Mouse (Mus musculus) myocyte (in vitro differentiated cells): ENCODE measurements around the gene Abhd14b.

Source experiments
- POLR2A ChIP-seq: IDR thresholded peaks from one replicate; pipeline ENCODE4 v1.6.1; 2011; ENCODE audit warnings: low read depth, mild to moderate bottlenecking, control low read depth, moderate library complexity; ENCODE audit not compliant: insufficient read length
- POLR2AphosphoS2 ChIP-seq: IDR thresholded peaks from one replicate; pipeline ENCODE4 v1.6.1; 2011; ENCODE audit warnings: low read depth, control low read depth; ENCODE audit not compliant: insufficient read length
- TCF12 ChIP-seq: IDR thresholded peaks from one replicate; pipeline ENCODE4 v1.6.1; 2011; ENCODE audit warnings: mild to moderate bottlenecking, control low read depth; ENCODE audit not compliant: poor library complexity, insufficient read depth, severe bottlenecking

DNA sequence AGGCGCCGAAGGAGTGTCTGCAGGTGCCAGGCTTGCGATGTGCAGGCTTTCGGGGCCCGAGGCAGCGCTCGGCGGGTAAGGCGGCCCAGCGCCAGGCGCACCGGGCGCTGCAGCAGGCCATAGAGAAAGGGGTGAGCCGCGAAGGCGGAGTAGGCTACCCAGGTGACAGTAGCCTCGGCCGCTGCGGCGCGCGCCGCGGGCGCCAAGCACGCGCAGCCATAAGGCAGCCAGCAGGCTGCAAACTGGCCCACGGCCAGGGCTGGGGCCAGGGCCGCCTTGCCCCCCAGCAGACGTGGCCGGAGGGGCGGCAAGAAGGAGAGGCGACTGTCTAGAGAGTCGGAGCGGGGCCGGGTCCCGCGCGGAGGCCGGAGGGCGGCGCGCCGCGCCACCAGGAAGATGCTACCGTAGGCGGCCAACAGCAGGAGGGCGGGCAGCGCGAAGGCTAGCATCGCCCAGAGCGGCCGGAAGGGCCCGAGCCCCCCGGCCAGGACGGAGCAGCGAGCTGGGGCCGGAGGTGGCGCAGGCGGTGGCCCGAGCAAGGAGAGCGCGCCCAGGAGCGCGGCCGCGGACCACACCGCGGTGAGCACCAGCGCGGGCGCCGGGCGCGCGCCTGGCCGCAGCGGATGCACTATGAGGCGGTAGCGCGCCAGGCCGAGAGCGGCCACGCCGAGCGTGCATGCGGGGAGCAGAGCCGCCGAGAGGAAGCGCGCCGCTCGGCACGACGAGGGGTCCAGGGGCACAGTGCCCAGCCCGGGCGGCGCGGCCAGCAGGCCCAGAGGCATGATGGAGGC lies 17.7 kb downstream of the Abhd14b start:
- peak; percentile 47 for TF ChIP-seq POLR2A
- TF ChIP-seq POLR2AphosphoS2 = peak; percentile 63
- no peak for TF ChIP-seq TCF12
